Mouse (Mus musculus): ENCODE measurements around the gene Rad51b. TPM values are rescaled to one million over a fixed set of nuclear protein-coding genes. Genes with fewer than 3 reads are reported as not detected.

Gene Rad51b
- polyA plus RNA-seq, 1 experiment, result 13.8 TPM

DNA sequence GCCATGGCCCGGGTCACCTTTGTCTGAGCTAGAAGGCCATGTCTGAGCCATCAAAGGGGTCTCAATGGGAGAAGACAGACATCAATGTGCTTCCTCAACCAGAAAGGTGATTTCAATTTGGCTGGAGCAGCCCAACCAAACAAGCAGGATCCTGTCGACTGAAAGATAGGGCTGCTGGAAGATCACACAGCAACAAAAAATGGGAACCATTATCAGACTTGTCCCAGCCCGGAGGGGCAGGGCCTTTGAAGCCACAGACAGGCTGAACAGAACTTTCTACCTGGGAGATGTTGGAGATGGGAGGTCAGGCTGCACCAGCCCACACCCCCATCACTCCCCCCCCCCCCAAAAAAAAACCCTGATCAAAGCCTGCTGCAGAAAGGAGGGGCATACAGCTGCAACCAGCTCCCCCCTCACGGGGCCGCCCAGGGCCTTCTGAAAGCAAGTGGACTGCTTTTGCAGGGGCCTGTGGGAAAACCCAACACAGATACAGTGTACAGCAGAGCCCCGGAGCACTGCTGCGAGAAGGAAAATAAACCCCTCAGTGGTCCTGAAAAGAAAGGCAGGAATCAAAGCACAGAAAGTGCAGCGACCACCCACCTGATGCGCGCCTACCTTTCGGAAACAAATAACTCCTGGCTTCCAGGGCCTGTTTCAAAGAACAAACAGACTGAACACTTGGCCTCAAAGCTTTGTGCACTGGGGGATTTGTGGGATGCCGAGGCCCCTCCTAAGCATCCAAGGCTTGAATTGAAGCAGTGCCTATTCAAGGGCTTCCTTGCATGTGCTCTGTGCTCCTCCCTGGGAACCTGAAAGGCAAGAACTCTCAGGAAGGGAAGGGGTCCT is 542.2 kb downstream of the Rad51b start:
- H3K9me3 ChIP-seq (replicated peaks; ENCODE audit: control insufficient read depth, insufficient read depth, low read length, poor library complexity, severe bottlenecking), result no peaks in the 10 kb centered on the region; the same call in 1 of the 2 replicates
- H3K27ac ChIP-seq (ENCODE audit: insufficient read depth, low read length), result no peak overlapping the region
- no peak overlapping the region for H3K4me3 ChIP-seq (ENCODE audit: low read depth, low read length)
- TF ChIP-seq POLR2A (IDR thresholded peaks at IDR 0.05; ENCODE audit: insufficient read depth, low read length) (no peak), EP300 (IDR thresholded peaks at IDR 0.05; ENCODE audit: insufficient read depth, low read depth, low read length) (no peak), CTCF (IDR thresholded peaks at IDR 0.05; ENCODE audit: low read depth, low read length) (no peak)
- no peaks in the 10 kb centered on the region for H3K27me3 ChIP-seq (ENCODE audit: control insufficient read depth, insufficient read depth, low read length, poor library complexity, severe bottlenecking)
- H3K36me3 ChIP-seq (ENCODE audit: control insufficient read depth, insufficient read depth, low read length, poor library complexity, severe bottlenecking), result no peaks in the 10 kb centered on the region
- peaks cover 1% of the 10 kb centered on the region for H3K4me1 ChIP-seq (ENCODE audit: control insufficient read depth, insufficient read depth, low read length)
- H3K9ac ChIP-seq (ENCODE audit: low read depth, poor library complexity, severe bottlenecking), result no peak overlapping the region

DNA sequence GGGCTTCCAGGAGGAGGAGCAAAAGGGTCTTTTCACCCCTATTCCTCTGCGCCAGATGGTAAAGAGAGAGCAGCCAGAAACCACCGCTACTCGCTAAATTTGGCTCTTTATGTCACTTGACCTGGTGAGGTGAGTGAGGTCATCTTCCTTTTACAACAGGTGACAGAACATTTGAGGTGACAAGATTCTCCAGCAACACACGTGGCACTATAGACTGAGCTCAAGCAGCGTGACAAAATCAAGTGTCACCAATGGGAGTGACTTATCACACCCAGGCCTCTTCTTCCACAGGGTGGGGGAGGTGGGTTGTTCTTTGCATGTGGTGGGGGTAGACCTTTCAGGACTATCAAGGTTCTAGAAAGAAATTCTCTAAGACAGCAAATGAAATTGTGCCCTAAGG is 543.4 kb downstream of the Rad51b start:
- Histone ChIP-seq H3K27ac (ENCODE audit: insufficient read depth, low read length) (no peak overlapping the region), H3K9ac (ENCODE audit: low read depth, poor library complexity, severe bottlenecking) (no peak overlapping the region), H3K36me3 (ENCODE audit: control insufficient read depth, insufficient read depth, low read length, poor library complexity, severe bottlenecking) (no peaks in the 10 kb centered on the region), H3K4me3 (ENCODE audit: low read depth, low read length) (no peak overlapping the region), H3K4me1 (ENCODE audit: control insufficient read depth, insufficient read depth, low read length) (peaks cover 1% of the 10 kb centered on the region), H3K9me3 (replicated peaks; ENCODE audit: control insufficient read depth, insufficient read depth, low read length, poor library complexity, severe bottlenecking) (no peaks in the 10 kb centered on the region; the same call in 1 of the 2 replicates), H3K27me3 (ENCODE audit: control insufficient read depth, insufficient read depth, low read length, poor library complexity, severe bottlenecking) (no peaks in the 10 kb centered on the region)
- TF ChIP-seq CTCF (IDR thresholded peaks at IDR 0.05; ENCODE audit: low read depth, low read length), result no peak
- no peak for TF ChIP-seq POLR2A (IDR thresholded peaks at IDR 0.05; ENCODE audit: insufficient read depth, low read length)
- TF ChIP-seq EP300 (IDR thresholded peaks at IDR 0.05; ENCODE audit: insufficient read depth, low read depth, low read length), result no peak

DNA sequence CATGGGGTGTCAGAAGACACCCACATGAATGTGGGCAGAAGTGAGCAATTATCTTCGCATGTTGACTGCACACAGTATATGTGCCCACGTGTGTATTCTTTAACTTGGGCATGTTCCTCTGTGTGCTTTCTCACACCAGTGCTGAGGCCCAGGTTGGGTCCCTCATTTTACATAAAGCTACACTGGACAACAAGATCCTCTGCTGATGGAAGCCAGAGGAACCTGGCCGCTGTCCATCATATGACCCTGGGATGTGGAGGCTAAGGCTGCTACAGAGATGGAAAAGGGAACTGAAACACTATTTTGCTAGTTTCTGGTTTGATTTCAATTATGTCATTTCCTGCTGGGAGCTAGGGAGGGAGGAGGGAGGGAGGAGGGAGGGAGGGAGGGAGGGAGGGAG is 544.2 kb downstream of the Rad51b start:
- H3K27ac ChIP-seq (ENCODE audit: insufficient read depth, low read length), result no peak overlapping the region
- TF ChIP-seq CTCF (IDR thresholded peaks at IDR 0.05; ENCODE audit: low read depth, low read length) (no peak), POLR2A (IDR thresholded peaks at IDR 0.05; ENCODE audit: insufficient read depth, low read length) (no peak), EP300 (IDR thresholded peaks at IDR 0.05; ENCODE audit: insufficient read depth, low read depth, low read length) (no peak)
- H3K9ac ChIP-seq (ENCODE audit: low read depth, poor library complexity, severe bottlenecking), result no peak overlapping the region
- no peaks in the 10 kb centered on the region for H3K36me3 ChIP-seq (ENCODE audit: control insufficient read depth, insufficient read depth, low read length, poor library complexity, severe bottlenecking)
- no peaks in the 10 kb centered on the region; the same call in 1 of the 2 replicates for H3K9me3 ChIP-seq (replicated peaks; ENCODE audit: control insufficient read depth, insufficient read depth, low read length, poor library complexity, severe bottlenecking)
- peaks cover 1% of the 10 kb centered on the region for H3K4me1 ChIP-seq (ENCODE audit: control insufficient read depth, insufficient read depth, low read length)
- H3K27me3 ChIP-seq (ENCODE audit: control insufficient read depth, insufficient read depth, low read length, poor library complexity, severe bottlenecking), result no peaks in the 10 kb centered on the region
- no peak overlapping the region for H3K4me3 ChIP-seq (ENCODE audit: low read depth, low read length)

DNA sequence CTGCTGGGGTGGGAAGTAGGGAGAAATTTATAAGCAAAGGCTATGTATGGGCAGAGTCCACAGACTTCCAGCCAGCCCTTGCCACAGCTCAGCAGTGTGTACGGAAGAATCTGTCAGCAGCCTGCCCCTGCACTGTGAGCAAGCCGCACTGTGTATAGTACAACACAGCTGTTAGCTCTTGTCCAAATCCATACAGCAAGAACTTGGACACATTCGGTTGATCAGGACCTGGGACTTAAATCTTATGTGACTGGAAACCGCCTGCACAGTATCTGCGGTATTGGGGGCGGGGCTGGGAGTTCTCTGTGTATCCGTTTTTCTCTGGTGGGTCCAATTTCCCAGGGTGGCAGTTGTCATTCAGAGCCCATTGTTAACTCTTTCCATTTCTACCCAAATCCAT is 545.2 kb downstream of the Rad51b start:
- Histone ChIP-seq H3K9me3 (replicated peaks; ENCODE audit: control insufficient read depth, insufficient read depth, low read length, poor library complexity, severe bottlenecking) (no peaks in the 10 kb centered on the region), H3K9ac (ENCODE audit: low read depth, poor library complexity, severe bottlenecking) (no peak overlapping the region), H3K36me3 (ENCODE audit: control insufficient read depth, insufficient read depth, low read length, poor library complexity, severe bottlenecking) (no peaks in the 10 kb centered on the region), H3K27ac (ENCODE audit: insufficient read depth, low read length) (no peak overlapping the region), H3K27me3 (ENCODE audit: control insufficient read depth, insufficient read depth, low read length, poor library complexity, severe bottlenecking) (no peaks in the 10 kb centered on the region), H3K4me1 (ENCODE audit: control insufficient read depth, insufficient read depth, low read length) (peaks cover 1% of the 10 kb centered on the region), H3K4me3 (ENCODE audit: low read depth, low read length) (no peak overlapping the region)
- TF ChIP-seq POLR2A (IDR thresholded peaks at IDR 0.05; ENCODE audit: insufficient read depth, low read length) (no peak), CTCF (IDR thresholded peaks at IDR 0.05; ENCODE audit: low read depth, low read length) (no peak), EP300 (IDR thresholded peaks at IDR 0.05; ENCODE audit: insufficient read depth, low read depth, low read length) (no peak)

DNA sequence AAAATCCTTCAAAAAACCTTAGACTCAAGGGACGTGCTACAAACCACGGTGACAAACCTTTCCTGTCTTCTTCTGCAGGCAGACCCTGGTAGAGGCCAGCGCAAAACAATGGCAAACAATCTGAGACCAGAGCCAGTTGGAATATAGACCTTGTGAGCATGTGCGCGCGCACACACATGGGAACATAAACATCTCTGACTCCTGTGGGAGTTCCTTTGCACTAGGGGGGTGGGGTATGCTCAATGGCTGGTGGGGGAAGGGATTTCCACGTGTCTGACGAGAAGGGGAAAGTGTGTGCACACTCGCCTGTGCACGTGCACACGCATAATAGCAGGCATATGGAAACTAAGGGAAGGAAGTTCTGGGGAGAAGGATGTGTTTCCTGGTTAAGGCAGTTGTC is 545.9 kb downstream of the Rad51b start:
- TF ChIP-seq CTCF (IDR thresholded peaks at IDR 0.05; ENCODE audit: low read depth, low read length), result no peak
- no peak for TF ChIP-seq POLR2A (IDR thresholded peaks at IDR 0.05; ENCODE audit: insufficient read depth, low read length)
- TF ChIP-seq EP300 (IDR thresholded peaks at IDR 0.05; ENCODE audit: insufficient read depth, low read depth, low read length), result no peak
- no peak overlapping the region for H3K9ac ChIP-seq (ENCODE audit: low read depth, poor library complexity, severe bottlenecking)
- H3K27ac ChIP-seq (ENCODE audit: insufficient read depth, low read length), result no peak overlapping the region
- no peaks in the 10 kb centered on the region for H3K36me3 ChIP-seq (ENCODE audit: control insufficient read depth, insufficient read depth, low read length, poor library complexity, severe bottlenecking)
- no peaks in the 10 kb centered on the region for H3K9me3 ChIP-seq (replicated peaks; ENCODE audit: control insufficient read depth, insufficient read depth, low read length, poor library complexity, severe bottlenecking)
- no peak overlapping the region for H3K4me3 ChIP-seq (ENCODE audit: low read depth, low read length)
- H3K4me1 ChIP-seq (ENCODE audit: control insufficient read depth, insufficient read depth, low read length), result no peaks in the 10 kb centered on the region
- H3K27me3 ChIP-seq (ENCODE audit: control insufficient read depth, insufficient read depth, low read length, poor library complexity, severe bottlenecking), result no peaks in the 10 kb centered on the region

DNA sequence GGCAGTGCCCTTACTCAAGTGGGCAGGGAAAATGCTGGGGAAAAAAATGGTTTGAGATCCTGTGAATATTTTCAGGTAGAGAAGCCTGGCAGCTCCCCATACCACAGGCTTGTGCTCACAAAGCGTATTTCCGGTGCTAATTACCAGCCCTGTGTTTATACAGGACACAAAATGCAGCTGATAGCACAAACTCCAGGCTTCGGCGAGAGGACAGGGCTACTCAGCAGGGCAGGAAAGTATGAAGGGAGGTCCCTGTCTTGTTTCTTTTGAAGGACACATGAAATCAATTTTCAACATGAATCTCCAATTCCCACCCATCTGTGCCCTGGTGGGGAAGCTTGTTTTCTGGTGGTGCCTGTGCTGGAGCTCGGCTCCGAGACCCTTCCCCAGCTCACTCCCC is 546.4 kb downstream of the Rad51b start:
- Histone ChIP-seq H3K27me3 (ENCODE audit: control insufficient read depth, insufficient read depth, low read length, poor library complexity, severe bottlenecking) (no peaks in the 10 kb centered on the region), H3K9ac (ENCODE audit: low read depth, poor library complexity, severe bottlenecking) (no peak overlapping the region), H3K36me3 (ENCODE audit: control insufficient read depth, insufficient read depth, low read length, poor library complexity, severe bottlenecking) (no peaks in the 10 kb centered on the region), H3K4me3 (ENCODE audit: low read depth, low read length) (no peak overlapping the region), H3K9me3 (replicated peaks; ENCODE audit: control insufficient read depth, insufficient read depth, low read length, poor library complexity, severe bottlenecking) (no peaks in the 10 kb centered on the region), H3K4me1 (ENCODE audit: control insufficient read depth, insufficient read depth, low read length) (no peaks in the 10 kb centered on the region), H3K27ac (ENCODE audit: insufficient read depth, low read length) (no peak overlapping the region)
- TF ChIP-seq CTCF (IDR thresholded peaks at IDR 0.05; ENCODE audit: low read depth, low read length) (no peak), EP300 (IDR thresholded peaks at IDR 0.05; ENCODE audit: insufficient read depth, low read depth, low read length) (no peak)
